Mouse (Mus musculus): ENCODE measurements at regions not wholly inside any gene's neighbourhood (a gene's known extent, or its start where the extent isn't known, plus 50 kb on each side); places are given as distances from the start of the nearest gene placed in this dataset.

DNA sequence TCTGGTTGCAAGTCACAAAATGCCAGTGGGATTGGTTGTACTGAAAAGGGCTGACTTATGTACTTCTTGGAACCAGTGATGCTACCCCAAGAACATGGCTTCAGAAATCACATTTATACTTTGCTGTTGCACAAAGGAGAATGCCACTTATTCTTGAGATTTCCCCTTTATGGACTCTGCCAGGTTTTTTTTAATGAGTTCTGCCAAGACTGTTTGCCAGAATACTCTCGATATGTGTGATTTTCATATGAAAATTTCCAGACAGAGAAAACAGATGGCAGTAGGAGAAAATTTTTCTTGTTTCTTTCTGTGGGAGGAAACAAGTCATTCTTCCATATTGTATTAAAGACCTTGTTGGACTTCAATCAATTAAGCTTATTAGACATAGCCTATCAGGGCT, 281.0 kb upstream of the Tle1 start:
- TF ChIP-seq CTCF (IDR thresholded peaks at IDR 0.05; ENCODE audit: borderline replicate concordance, insufficient read depth, low read length) (no peak), POLR2A (IDR thresholded peaks at IDR 0.05; ENCODE audit: low read depth, low read length) (no peak)
